Comparison of ENCODE assay signal across 10 mouse cellular contexts in genomic region chr2:146810695-146811094, GRCm38 (mm10). TPM values are rescaled to one million over a fixed set of nuclear protein-coding genes. Genes with fewer than 3 reads are reported as not detected.
DNase-seq lines count a peak whose midpoint lies in the region; ATAC-seq and TF ChIP-seq lines count a peak whose summit lies in the region.
"Had no signal": no experiment of that assay in that cellular context is flagged by ENCODE, and none has a peak within 500 bp of the region (broad histone marks: within the 10 kb centered on the region; RNA-seq: fewer than 3 reads in every experiment).

No protein-coding gene starts in this region.

- no peaks in the 10 kb centered on the region for H3K4me1 ChIP-seq in lung, postnatal 0 days (ENCODE audit: insufficient read depth, low read depth, low read length)
- H3K4me1 ChIP-seq: liver, embryonic 12.5 days had no signal

- DNase-seq in gastrocnemius, adult 2 months, result no peak
- no peak for DNase-seq in gastrocnemius, postnatal 14 days
- peak; percentile 95 for DNase-seq in retina, postnatal 1 day
- no peak for DNase-seq in retina, embryonic 14.5 days (ENCODE audit: low spot score)
- peak; percentile 50 for DNase-seq in lung, postnatal 0 days (ENCODE audit: low spot score)
- no peak for DNase-seq in thymus, postnatal 14 days
- no peak for DNase-seq in adrenal gland, postnatal 14 days
- DNase-seq in adrenal gland, postnatal 25 days, result no peak
- DNase-seq: B cell, adult 2 months had no signal

- WGBS in lung, postnatal 0 days, result 31% methylated on average over 13 of the region's 13 CpGs

- no peak overlapping the region for H3K9ac ChIP-seq in lung, postnatal 0 days (replicated peaks; ENCODE audit: low read depth)
- H3K9ac ChIP-seq: liver, embryonic 12.5 days had no signal

- peak overlapping the region; percentile 47 for H3K4me3 ChIP-seq in gastrocnemius, adult 2 months
- peak overlapping the region; percentile 10; the same call in 1 of the 2 replicates for H3K4me3 ChIP-seq in lung, postnatal 0 days (ENCODE audit: low read depth, low read length)
- H3K4me3 ChIP-seq: liver, embryonic 12.5 days had no signal

- peak overlapping the region; percentile 47 for H3K4me2 ChIP-seq in lung, postnatal 0 days (replicated peaks; ENCODE audit: low read depth, low read length)
- H3K4me2 ChIP-seq: liver, embryonic 12.5 days had no signal

- no peak overlapping the region for H3K27ac ChIP-seq in gastrocnemius, adult 2 months
- H3K27ac ChIP-seq in lung, postnatal 0 days (ENCODE audit: low read length), result no peak overlapping the region
- H3K27ac ChIP-seq: liver, embryonic 12.5 days had no signal

- H3K36me3 ChIP-seq in lung, postnatal 0 days (ENCODE audit: insufficient read depth, low read length), result no peaks in the 10 kb centered on the region
- H3K36me3 ChIP-seq: liver, embryonic 12.5 days had no signal

- TF ChIP-seq CTCF in gastrocnemius, adult 2 months (IDR thresholded peaks at IDR 0.05), result no peak
- no peak for TF ChIP-seq CTCF in lung, postnatal 0 days (IDR thresholded peaks at IDR 0.05)

- no peak for TF ChIP-seq EP300 in lung, postnatal 0 days (IDR thresholded peaks at IDR 0.05)

- no peak for ATAC-seq in lung, postnatal 0 days
- ATAC-seq: liver, embryonic 12.5 days had no signal

- intact Hi-C loops in gastrocnemius, adult 2 months (cut with DNase I), result no loop called here
- intact Hi-C loops in gastrocnemius, postnatal 14 days (cut with DNase I; ENCODE audit: low total_unique reads), result no loop called here

- H3K9me3 ChIP-seq in lung, postnatal 0 days (ENCODE audit: low read length), result no peaks in the 10 kb centered on the region
- H3K9me3 ChIP-seq: liver, embryonic 12.5 days had no signal

- H3K27me3 ChIP-seq in lung, postnatal 0 days (replicated peaks; ENCODE audit: insufficient read depth, low read length), result no peaks in the 10 kb centered on the region
- H3K27me3 ChIP-seq: liver, embryonic 12.5 days had no signal

RNA-seq across cellular contexts. Expression of gene Kiz, which starts 45.0 kb away (rescaled TPM):
- 10 to 100 TPM; 56.1 to 57.2 TPM for total RNA-seq in gastrocnemius, adult 2 months (2021)
- total RNA-seq in gastrocnemius, postnatal 14 days (2021), result 10 to 100 TPM; 19.9 to 25.1 TPM
- 26.6 and 30.7 TPM in 2 replicates for polyA plus RNA-seq in lung, postnatal 0 days (2015; fragmentation: Nextera tagmentation; extraction: Ambion mirVana)
- total RNA-seq in adrenal gland, postnatal 14 days (2021), result 35.2 and 42.5 TPM in 2 replicates
- total RNA-seq in adrenal gland, postnatal 25 days (2021), result 42.9 and 51.9 TPM in 2 replicates

Comparison
In these comparisons a context has a peak if more than half of its experiments do, and no peak if none do; other contexts are left out.
1. DNase-seq: peak in retina, postnatal 1 day (single experiment) and lung, postnatal 0 days (single experiment); none in gastrocnemius, adult 2 months (single experiment), gastrocnemius, postnatal 14 days (single experiment), retina, embryonic 14.5 days (single experiment), thymus, postnatal 14 days (single experiment), adrenal gland, postnatal 14 days (single experiment) and adrenal gland, postnatal 25 days (single experiment).